Comparison of ENCODE assay signal across 8 mouse cellular contexts in genomic region chr10:80150226-80151210, GRCm38 (mm10). TPM values are rescaled to one million over a fixed set of nuclear protein-coding genes. Genes with fewer than 3 reads are reported as not detected.
DNase-seq lines count a peak whose midpoint lies in the region; ATAC-seq and TF ChIP-seq lines count a peak whose summit lies in the region.

No protein-coding gene starts in this region.

- peak; percentile 22 for ATAC-seq in forebrain, embryonic 11.5 days (replicated peaks; ENCODE audit: low FRiP score)
- no peak for ATAC-seq in hindbrain, postnatal 0 days
- ATAC-seq in liver, embryonic 14.5 days (ENCODE audit: insufficient read depth): no peak
- ATAC-seq in neural tube, embryonic 14.5 days (ENCODE audit: low read depth): peak; percentile 2; the same call in 1 of the 2 replicates

- H3K27me3 ChIP-seq in forebrain, embryonic 11.5 days (ENCODE audit: control insufficient read depth, insufficient read depth, low read length): no peaks in the 10 kb centered on the region
- no peaks in the 10 kb centered on the region for H3K27me3 ChIP-seq in hindbrain, postnatal 0 days (ENCODE audit: insufficient read depth, low read length)
- H3K27me3 ChIP-seq in liver, embryonic 14.5 days (ENCODE audit: control insufficient read depth, insufficient read depth, low read length): no peaks in the 10 kb centered on the region
- no peaks in the 10 kb centered on the region for H3K27me3 ChIP-seq in neural tube, embryonic 14.5 days (ENCODE audit: control insufficient read depth, insufficient read depth, low read length)

- peak; percentile 14; the same call in 1 of the 2 replicates for TF ChIP-seq CTCF in layer of hippocampus, adult 2 months (conservative IDR thresholded peaks at IDR 0.05)
- 0 out of 2 replicates have a peak, but pooled peaks have one; percentile 2 for TF ChIP-seq CTCF in hindbrain, postnatal 0 days (IDR thresholded peaks at IDR 0.05; ENCODE audit: low read depth)
- TF ChIP-seq CTCF in liver, embryonic 14.5 days (IDR thresholded peaks at IDR 0.05; ENCODE audit: low read depth): no peak

- H3K4me2 ChIP-seq in forebrain, embryonic 11.5 days (ENCODE audit: low read depth, low read length, severe bottlenecking): peak overlapping the region; percentile 73
- peak overlapping the region; percentile 89 for H3K4me2 ChIP-seq in hindbrain, postnatal 0 days (ENCODE audit: low read depth, low read length)
- H3K4me2 ChIP-seq in liver, embryonic 14.5 days (ENCODE audit: low read depth): peak overlapping the region; percentile 99
- peak overlapping the region; percentile 98 for H3K4me2 ChIP-seq in neural tube, embryonic 14.5 days (ENCODE audit: low read depth, low read length)

- under 1% methylated on average over 55 of the region's 71 CpGs for WGBS in forebrain, embryonic 11.5 days
- WGBS in hindbrain, postnatal 0 days: 0% methylated on average over 57 of the region's 71 CpGs
- WGBS in liver, embryonic 14.5 days (ENCODE audit: insufficient replicate concordance): under 1% methylated on average over 57 of the region's 71 CpGs
- WGBS in neural tube, embryonic 14.5 days: under 1% methylated on average over 54 of the region's 71 CpGs

- peaks cover 39% of the 10 kb centered on the region for H3K4me1 ChIP-seq in forebrain, embryonic 11.5 days (replicated peaks; ENCODE audit: control insufficient read depth, insufficient read depth, low read length)
- peaks cover 19% of the 10 kb centered on the region; the same call in 1 of the 2 replicates for H3K4me1 ChIP-seq in hindbrain, postnatal 0 days (ENCODE audit: insufficient read depth, low read length)
- peaks cover 26 to 28% of the 10 kb centered on the region in 2 experiments for H3K4me1 ChIP-seq in liver, embryonic 14.5 days (replicated peaks; ENCODE audit: control insufficient read depth in 2 of 2, insufficient read depth in 2 of 2, low read length in 1 of 2)
- peaks cover 40% of the 10 kb centered on the region for H3K4me1 ChIP-seq in neural tube, embryonic 14.5 days (ENCODE audit: control insufficient read depth, insufficient read depth, low read length)

- peak overlapping the region; percentile 100 for H3K9ac ChIP-seq in forebrain, embryonic 11.5 days (ENCODE audit: low read length)
- peak overlapping the region; percentile 99 for H3K9ac ChIP-seq in hindbrain, postnatal 0 days (replicated peaks; ENCODE audit: low read length)
- H3K9ac ChIP-seq in liver, embryonic 14.5 days (replicated peaks): peak overlapping the region; percentile 84
- H3K9ac ChIP-seq in neural tube, embryonic 14.5 days (replicated peaks; ENCODE audit: low read depth, low read length): peak overlapping the region; percentile 100

- H3K36me3 ChIP-seq in forebrain, embryonic 11.5 days (ENCODE audit: control insufficient read depth, insufficient read depth, low read length): peaks cover 33% of the 10 kb centered on the region
- H3K36me3 ChIP-seq in hindbrain, postnatal 0 days (ENCODE audit: insufficient read depth, low read length): peaks cover 25% of the 10 kb centered on the region
- peaks cover 36% of the 10 kb centered on the region for H3K36me3 ChIP-seq in liver, embryonic 14.5 days (replicated peaks; ENCODE audit: control insufficient read depth, insufficient read depth, low read depth)
- H3K36me3 ChIP-seq in neural tube, embryonic 14.5 days (ENCODE audit: control insufficient read depth, insufficient read depth, low read length): peaks cover 49% of the 10 kb centered on the region

- H3K9me3 ChIP-seq in forebrain, embryonic 11.5 days (ENCODE audit: control insufficient read depth, low read length): no peaks in the 10 kb centered on the region
- H3K9me3 ChIP-seq in hindbrain, postnatal 0 days (ENCODE audit: low read length): no peaks in the 10 kb centered on the region
- H3K9me3 ChIP-seq in liver, embryonic 14.5 days (ENCODE audit: control insufficient read depth, low read length): no peaks in the 10 kb centered on the region
- H3K9me3 ChIP-seq in neural tube, embryonic 14.5 days (ENCODE audit: control insufficient read depth, low read length): no peaks in the 10 kb centered on the region

- peak overlapping the region; percentile 97 for H3K27ac ChIP-seq in layer of hippocampus, adult 2 months
- peak overlapping the region; percentile 99 for H3K27ac ChIP-seq in forebrain, embryonic 11.5 days (ENCODE audit: low read depth, low read length)
- H3K27ac ChIP-seq in hindbrain, postnatal 0 days: peak overlapping the region; percentile 96
- H3K27ac ChIP-seq in liver, embryonic 14.5 days: peak overlapping the region; percentile 78
- peak overlapping the region; percentile 100 for H3K27ac ChIP-seq in neural tube, embryonic 14.5 days (ENCODE audit: low read depth, low read length)

- H3K4me3 ChIP-seq in layer of hippocampus, adult 2 months: peak overlapping the region; percentile 94
- H3K4me3 ChIP-seq in forebrain, embryonic 11.5 days (ENCODE audit: low read depth, low read length): peak overlapping the region; percentile 99
- H3K4me3 ChIP-seq in hindbrain, postnatal 0 days (ENCODE audit: low read length): peak overlapping the region; percentile 97
- peak overlapping the region; percentile 72 to 90 for H3K4me3 ChIP-seq in liver, embryonic 14.5 days (ENCODE audit: insufficient read depth in 1 of 2, low read depth in 2 of 2, low read length in 2 of 2)
- H3K4me3 ChIP-seq in neural tube, embryonic 14.5 days (ENCODE audit: low read depth, low read length): peak overlapping the region; percentile 99

- no peak for DNase-seq in layer of hippocampus, adult 2 months (ENCODE audit: low spot score in 2 of 2)
- DNase-seq in layer of hippocampus, adult 8-10 months (ENCODE audit: low spot score in 2 of 2): no peak
- DNase-seq in adrenal gland, postnatal 25 days: peak; percentile 55
- DNase-seq in forebrain, embryonic 11.5 days (ENCODE audit: low spot score): peak; percentile 97
- peak; percentile 87 for DNase-seq in hindbrain, postnatal 0 days (ENCODE audit: low spot score)
- DNase-seq in liver, embryonic 14.5 days (ENCODE audit: low read depth in 3 of 3, low spot score in 3 of 3): no peak
- peak; percentile 67 for DNase-seq in urinary bladder, postnatal 14 days (ENCODE audit: low spot score)

- TF ChIP-seq EP300 in liver, embryonic 14.5 days (IDR thresholded peaks at IDR 0.05; ENCODE audit: low read depth): no peak

RNA-seq across cellular contexts. Expression of gene Midn, which starts 2.4 kb away (rescaled TPM):
- total RNA-seq in layer of hippocampus, adult 2 months (2021): 10 to 100 TPM; 53.1 to 54.5 TPM
- 10 to 100 TPM; 47.2 to 63.6 (median 58.0) TPM for total RNA-seq in layer of hippocampus, adult 8-10 months (2022)
- 74.1 and 97.4 TPM in 2 replicates for total RNA-seq in adrenal gland, postnatal 25 days (2021)
- 58.3 and 66.4 TPM in 2 replicates for polyA plus RNA-seq in forebrain, embryonic 11.5 days (2014; fragmentation: Nextera tagmentation; extraction: Ambion mirVana)
- 146 and 172 TPM in 2 replicates for total RNA-seq in hindbrain, postnatal 0 days (2014; rRNA removed)
- 14.7 and 15.8 TPM in 2 replicates for polyA plus RNA-seq in hindbrain, postnatal 0 days (2015; fragmentation: Nextera tagmentation; extraction: Ambion mirVana)
- polyA plus RNA-seq in liver, embryonic 14.5 days (2012; rRNA removed): 9.1 and 10.3 TPM in 2 replicates
- 5.1 and 5.7 TPM in 2 replicates for polyA plus RNA-seq in liver, embryonic 14.5 days (2014; fragmentation: Nextera tagmentation; extraction: Ambion mirVana)
- 38.8 and 39.8 TPM in 2 replicates for polyA plus RNA-seq in neural tube, embryonic 14.5 days (2014; fragmentation: Nextera tagmentation; extraction: Ambion mirVana)

RNA-seq across cellular contexts. Expression of gene Cbarp, which starts 9.9 kb away (rescaled TPM):
- total RNA-seq in layer of hippocampus, adult 2 months (2021): 100 to 1,000 TPM; 331 to 341 TPM
- 100 to 1,000 TPM; 295 to 345 (median 308) TPM for total RNA-seq in layer of hippocampus, adult 8-10 months (2022)
- total RNA-seq in adrenal gland, postnatal 25 days (2021): 45.4 and 67.9 TPM in 2 replicates
- polyA plus RNA-seq in forebrain, embryonic 11.5 days (2014; fragmentation: Nextera tagmentation; extraction: Ambion mirVana): 10.4 and 15.0 TPM in 2 replicates
- total RNA-seq in hindbrain, postnatal 0 days (2014; rRNA removed): 270 and 288 TPM in 2 replicates
- 95.5 and 106 TPM in 2 replicates for polyA plus RNA-seq in hindbrain, postnatal 0 days (2015; fragmentation: Nextera tagmentation; extraction: Ambion mirVana)
- polyA plus RNA-seq in liver, embryonic 14.5 days (2012; rRNA removed): 1.8 and 2.2 TPM in 2 replicates
- polyA plus RNA-seq in liver, embryonic 14.5 days (2014; fragmentation: Nextera tagmentation; extraction: Ambion mirVana): 0.42 and 1.1 TPM in 2 replicates
- 82.2 and 101 TPM in 2 replicates for polyA plus RNA-seq in neural tube, embryonic 14.5 days (2014; fragmentation: Nextera tagmentation; extraction: Ambion mirVana)

RNA-seq across cellular contexts. Expression of gene Atp5d, which starts 12.1 kb away (rescaled TPM):
- total RNA-seq in layer of hippocampus, adult 2 months (2021): 100 to 1,000 TPM; 332 to 344 TPM
- total RNA-seq in layer of hippocampus, adult 8-10 months (2022): 100 to 1,000 TPM; 315 to 328 (median 323) TPM
- total RNA-seq in adrenal gland, postnatal 25 days (2021): 460 and 592 TPM in 2 replicates
- polyA plus RNA-seq in forebrain, embryonic 11.5 days (2014; fragmentation: Nextera tagmentation; extraction: Ambion mirVana): 401 and 414 TPM in 2 replicates
- 273 and 303 TPM in 2 replicates for total RNA-seq in hindbrain, postnatal 0 days (2014; rRNA removed)
- 733 and 736 TPM in 2 replicates for polyA plus RNA-seq in hindbrain, postnatal 0 days (2015; fragmentation: Nextera tagmentation; extraction: Ambion mirVana)
- polyA plus RNA-seq in liver, embryonic 14.5 days (2012; rRNA removed): 196 and 211 TPM in 2 replicates
- 249 and 270 TPM in 2 replicates for polyA plus RNA-seq in liver, embryonic 14.5 days (2014; fragmentation: Nextera tagmentation; extraction: Ambion mirVana)
- 472 and 519 TPM in 2 replicates for polyA plus RNA-seq in neural tube, embryonic 14.5 days (2014; fragmentation: Nextera tagmentation; extraction: Ambion mirVana)

RNA-seq across cellular contexts. Expression of gene Cirbp, which starts 15.3 kb away (rescaled TPM):
- total RNA-seq in layer of hippocampus, adult 2 months (2021): 100 to 1,000 TPM in 1 of 2 experiments, 10 to 100 TPM in 1; 88.3 to 103 TPM
- total RNA-seq in layer of hippocampus, adult 8-10 months (2022): 100 to 1,000 TPM in 2 of 4 experiments, 10 to 100 TPM in 2; 75.7 to 148 (median 96.4) TPM
- 49.9 and 142 TPM in 2 replicates for total RNA-seq in adrenal gland, postnatal 25 days (2021)
- polyA plus RNA-seq in forebrain, embryonic 11.5 days (2014; fragmentation: Nextera tagmentation; extraction: Ambion mirVana): 82.0 and 83.4 TPM in 2 replicates
- 257 and 261 TPM in 2 replicates for total RNA-seq in hindbrain, postnatal 0 days (2014; rRNA removed)
- 730 and 732 TPM in 2 replicates for polyA plus RNA-seq in hindbrain, postnatal 0 days (2015; fragmentation: Nextera tagmentation; extraction: Ambion mirVana)
- 19.4 and 19.8 TPM in 2 replicates for polyA plus RNA-seq in liver, embryonic 14.5 days (2012; rRNA removed)
- polyA plus RNA-seq in liver, embryonic 14.5 days (2014; fragmentation: Nextera tagmentation; extraction: Ambion mirVana): 10.1 and 10.7 TPM in 2 replicates
- polyA plus RNA-seq in neural tube, embryonic 14.5 days (2014; fragmentation: Nextera tagmentation; extraction: Ambion mirVana): 249 and 286 TPM in 2 replicates

RNA-seq across cellular contexts. Expression of gene 1600002K03Rik, which starts 22.2 kb away (rescaled TPM):
- 1 to 10 TPM; 7.0 to 7.4 TPM for total RNA-seq in layer of hippocampus, adult 2 months (2021)
- 1 to 10 TPM; 1.8 to 9.0 (median 6.2) TPM for total RNA-seq in layer of hippocampus, adult 8-10 months (2022)
- 15.6 and 16.7 TPM in 2 replicates for total RNA-seq in adrenal gland, postnatal 25 days (2021)
- 6.4 and 8.3 TPM in 2 replicates for polyA plus RNA-seq in forebrain, embryonic 11.5 days (2014; fragmentation: Nextera tagmentation; extraction: Ambion mirVana)
- 2.6 and 3.2 TPM in 2 replicates for total RNA-seq in hindbrain, postnatal 0 days (2014; rRNA removed)
- 4.3 and 4.4 TPM in 2 replicates for polyA plus RNA-seq in hindbrain, postnatal 0 days (2015; fragmentation: Nextera tagmentation; extraction: Ambion mirVana)
- polyA plus RNA-seq in liver, embryonic 14.5 days (2012; rRNA removed): 6.8 and 6.9 TPM in 2 replicates
- polyA plus RNA-seq in liver, embryonic 14.5 days (2014; fragmentation: Nextera tagmentation; extraction: Ambion mirVana): 10.6 and 13.2 TPM in 2 replicates
- polyA plus RNA-seq in neural tube, embryonic 14.5 days (2014; fragmentation: Nextera tagmentation; extraction: Ambion mirVana): 6.4 and 7.8 TPM in 2 replicates

Comparison
In these comparisons a context has a peak if more than half of its experiments do, and no peak if none do; other contexts are left out.
1. DNase-seq: peak in adrenal gland, postnatal 25 days (single experiment), forebrain, embryonic 11.5 days (single experiment), hindbrain, postnatal 0 days (single experiment) and urinary bladder, postnatal 14 days (single experiment); none in layer of hippocampus, adult 2 months (0 of 2), layer of hippocampus, adult 8-10 months (0 of 2) and liver, embryonic 14.5 days (0 of 3).
2. ATAC-seq: peak in forebrain, embryonic 11.5 days (single experiment) and neural tube, embryonic 14.5 days (single experiment); none in hindbrain, postnatal 0 days (single experiment) and liver, embryonic 14.5 days (single experiment).
3. Peak in every context shown above with its lines, with median percentiles within 50 percentile points of each other: H3K27ac ChIP-seq, H3K4me3 ChIP-seq, H3K4me2 ChIP-seq and H3K9ac ChIP-seq.